Mouse (Mus musculus) spleen, embryonic (tissue): ENCODE measurements around the gene Kcnh2.

Source experiments
- CTCF ChIA-PET: fragments of 350-600 bp; sonication (Branson Sonifier 250); formaldehyde crosslinking; loops from one replicate; lab custom pipeline; 2022; lab: Charles Lee

Gene Kcnh2

GRCm38 (mm10) chr5:24379501-24379900, 28.1 kb upstream of the Kcnh2 start:
- CTCF ChIA-PET = no interaction called here

GRCm38 (mm10) chr5:24378700-24379099, 27.3 kb upstream of the Kcnh2 start:
- CTCF ChIA-PET = no interaction called here

GRCm38 (mm10) chr5:24374666-24375328, 23.4 kb upstream of the Kcnh2 start:
- CTCF ChIA-PET = no interaction called here

GRCm38 (mm10) chr5:24374216-24374615, 22.8 kb upstream of the Kcnh2 start:
- CTCF ChIA-PET = no interaction called here

- CTCF ChIA-PET = no interaction called here
Measured at GRCm38 (mm10) chr5:24373807-24374206, 22.4 kb upstream of the Kcnh2 start.

GRCm38 (mm10) chr5:24369767-24370166, 18.4 kb upstream of the Kcnh2 start:
- CTCF ChIA-PET = interaction anchor here (0.7 kb wide), 1 partner anchor 87 kb away, joined by 12 read pairs; no protein-coding TSS in a partner anchor

GRCm38 (mm10) chr5:24366426-24366825, 15.0 kb upstream of the Kcnh2 start:
- CTCF ChIA-PET = no interaction called here

GRCm38 (mm10) chr5:24365528-24365927, 14.1 kb upstream of the Kcnh2 start:
- CTCF ChIA-PET = interaction anchor here (0.5 kb wide), 1 partner anchor 545 kb away, joined by 3 read pairs; no protein-coding TSS in a partner anchor

GRCm38 (mm10) chr5:24364963-24365362, 13.6 kb upstream of the Kcnh2 start:
- CTCF ChIA-PET = interaction anchor here (0.5 kb wide), 1 partner anchor 546 kb away, joined by 3 read pairs; no protein-coding TSS in a partner anchor

GRCm38 (mm10) chr5:24364508-24364907, 13.1 kb upstream of the Kcnh2 start, which contains the start of gene Nos3:
Gene Nos3, plus strand, starts transcription at chr5:24364810.
- CTCF ChIA-PET = no interaction called here

- CTCF ChIA-PET = no interaction called here
Measured at GRCm38 (mm10) chr5:24364061-24364460, 12.7 kb upstream of the Kcnh2 start.

- CTCF ChIA-PET = no interaction called here
Measured at GRCm38 (mm10) chr5:24363467-24363866, 12.1 kb upstream of the Kcnh2 start.

GRCm38 (mm10) chr5:24360792-24361454, 9.5 kb upstream of the Kcnh2 start:
- CTCF ChIA-PET = interaction anchor here (0.6 kb wide), 1 partner anchor 468 kb away, joined by 3 read pairs; no protein-coding TSS in a partner anchor

GRCm38 (mm10) chr5:24357461-24357860, 6.1 kb upstream of the Kcnh2 start:
- CTCF ChIA-PET = interaction anchor here (0.7 kb wide), 1 partner anchor 9 kb away, joined by 4 read pairs; no protein-coding TSS in a partner anchor

- CTCF ChIA-PET = no interaction called here
Measured at GRCm38 (mm10) chr5:24356764-24357163, 5.4 kb upstream of the Kcnh2 start.

- CTCF ChIA-PET = no interaction called here
Measured at GRCm38 (mm10) chr5:24353327-24353726, 1.9 kb upstream of the Kcnh2 start.

- CTCF ChIA-PET = no interaction called here
Measured at GRCm38 (mm10) chr5:24352251-24352859, 951 bp upstream of the Kcnh2 start.

GRCm38 (mm10) chr5:24351701-24352171, 332 bp upstream of the Kcnh2 start:
- CTCF ChIA-PET = no interaction called here

GRCm38 (mm10) chr5:24350531-24351250, 713 bp downstream of the Kcnh2 start:
- CTCF ChIA-PET = no interaction called here

GRCm38 (mm10) chr5:24350073-24350472, 1.3 kb downstream of the Kcnh2 start:
- CTCF ChIA-PET = no interaction called here

GRCm38 (mm10) chr5:24348546-24348945, 2.9 kb downstream of the Kcnh2 start:
- CTCF ChIA-PET = interaction anchor here (1.1 kb wide), 1 partner anchor 9 kb away, joined by 4 read pairs; no protein-coding TSS in a partner anchor
